Mouse (Mus musculus): ENCODE results near the gene Ddx54. TPM values are rescaled to one million over a fixed set of nuclear protein-coding genes. Genes with fewer than 3 reads are reported as not detected.
A peak's percentile ranks its signal among the peaks of the same experiment; 100 is the strongest.

The Ddx54 gene
- polyA plus RNA-seq, 1 experiment from 2014 or later = 37.8 TPM

GRCm38 (mm10) chr5:120605241-120605661 lies 7.3 kb upstream of the Ddx54 start:
- Histone ChIP-seq H3K27me3 (ENCODE audit: control insufficient read depth, insufficient read depth, low read depth, low read length) (no peaks in the 10 kb centered on the region), H3K36me3 (ENCODE audit: control insufficient read depth, insufficient read depth, low read length) (no peaks in the 10 kb centered on the region), H3K27ac (ENCODE audit: low read length) (no peak overlapping the region), H3K4me2 (ENCODE audit: low read depth, low read length) (peak overlapping the region; percentile 51), H3K4me3 (ENCODE audit: low read length) (peak overlapping the region; percentile 30), H3K9me3 (ENCODE audit: control insufficient read depth, low read length) (no peaks in the 10 kb centered on the region), H3K9ac (ENCODE audit: low read length) (peak overlapping the region; percentile 31), H3K4me1 (replicated peaks; ENCODE audit: control insufficient read depth, insufficient read depth, low read length) (no peaks in the 10 kb centered on the region)
- WGBS = 2% methylated on average over 10 of the region's 10 CpGs
- peak; percentile 44 for ATAC-seq (ENCODE audit: low read depth)

DNA sequence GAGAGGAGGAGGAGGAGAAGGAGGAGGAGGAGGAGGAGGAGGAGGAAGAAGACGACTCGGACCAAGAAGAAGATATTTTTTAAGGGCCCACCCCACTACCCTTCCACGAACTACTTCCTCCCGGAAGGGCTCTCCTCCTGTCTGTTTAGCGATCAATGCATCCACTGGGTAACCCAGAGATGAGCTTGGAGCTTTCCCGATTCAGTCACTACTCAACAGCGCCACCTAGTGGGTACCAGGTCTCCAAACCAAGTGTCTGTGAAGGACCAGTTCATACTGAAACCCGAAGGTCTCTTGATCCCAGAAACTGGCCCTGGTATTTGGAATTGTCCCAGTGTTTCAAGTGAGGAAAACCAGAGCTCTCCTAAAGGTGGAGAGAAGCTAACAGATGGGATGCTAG lies 6.9 kb upstream of the Ddx54 start:
- peak; percentile 79 for ATAC-seq (ENCODE audit: low read depth)
- Histone ChIP-seq H3K4me3 (ENCODE audit: low read length) (peak overlapping the region; percentile 30), H3K9ac (ENCODE audit: low read length) (no peak overlapping the region)

DNA sequence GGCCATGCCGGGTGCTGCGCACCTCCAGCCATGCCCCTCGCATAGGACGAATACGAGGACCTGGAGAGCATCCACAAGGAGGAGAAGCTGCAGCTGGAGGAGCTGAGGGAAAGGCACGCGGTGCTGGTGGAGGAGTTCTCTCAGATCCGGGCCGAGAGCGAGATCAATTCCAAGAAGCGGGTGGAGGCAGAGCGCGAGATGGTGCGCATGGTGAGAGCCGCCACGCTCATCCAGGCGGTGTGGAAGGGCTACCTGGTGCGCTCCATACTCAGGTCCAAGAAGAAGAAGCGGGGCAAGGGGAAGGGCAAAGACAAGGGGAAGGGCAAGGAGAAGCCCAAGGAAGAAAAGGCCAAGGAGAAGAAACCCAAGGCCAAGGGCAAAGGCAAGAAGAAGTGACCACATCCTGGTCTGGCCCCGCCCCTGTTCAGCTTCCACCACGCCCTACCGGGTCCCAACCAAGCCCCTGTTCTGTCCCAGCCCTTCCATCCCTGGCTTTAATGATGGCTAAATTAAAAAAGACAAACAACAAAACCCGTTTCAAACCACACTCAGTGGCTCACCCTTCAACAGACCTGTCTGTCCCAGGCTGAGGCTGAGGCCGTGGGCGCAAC lies 5.8 kb upstream of the Ddx54 start:
- Histone ChIP-seq H3K4me3 (ENCODE audit: low read length) (no peak overlapping the region), H3K27ac (ENCODE audit: low read length) (no peak overlapping the region), H3K4me1 (replicated peaks; ENCODE audit: control insufficient read depth, insufficient read depth, low read length) (peaks cover 8% of the 10 kb centered on the region), H3K27me3 (ENCODE audit: control insufficient read depth, insufficient read depth, low read depth, low read length) (no peaks in the 10 kb centered on the region), H3K9me3 (ENCODE audit: control insufficient read depth, low read length) (no peaks in the 10 kb centered on the region), H3K36me3 (ENCODE audit: control insufficient read depth, insufficient read depth, low read length) (no peaks in the 10 kb centered on the region), H3K9ac (ENCODE audit: low read length) (no peak overlapping the region), H3K4me2 (ENCODE audit: low read depth, low read length) (no peak overlapping the region)
- ATAC-seq (ENCODE audit: low read depth) = no peak
- whole genome bisulfite sequencing = 63% methylated on average over 25 of the region's 25 CpGs

More for the DNA sequence above, 6.9 kb upstream of the Ddx54 start:
- no peaks in the 10 kb centered on the region for H3K4me1 ChIP-seq (replicated peaks; ENCODE audit: control insufficient read depth, insufficient read depth, low read length)
- H3K36me3 ChIP-seq (ENCODE audit: control insufficient read depth, insufficient read depth, low read length) = no peaks in the 10 kb centered on the region
- H3K27me3 ChIP-seq (ENCODE audit: control insufficient read depth, insufficient read depth, low read depth, low read length) = no peaks in the 10 kb centered on the region
- under 1% methylated on average over 7 of the region's 8 CpGs for WGBS
- H3K4me2 ChIP-seq (ENCODE audit: low read depth, low read length) = peak overlapping the region; percentile 51
- no peak overlapping the region for H3K27ac ChIP-seq (ENCODE audit: low read length)
- no peaks in the 10 kb centered on the region for H3K9me3 ChIP-seq (ENCODE audit: control insufficient read depth, low read length)

DNA sequence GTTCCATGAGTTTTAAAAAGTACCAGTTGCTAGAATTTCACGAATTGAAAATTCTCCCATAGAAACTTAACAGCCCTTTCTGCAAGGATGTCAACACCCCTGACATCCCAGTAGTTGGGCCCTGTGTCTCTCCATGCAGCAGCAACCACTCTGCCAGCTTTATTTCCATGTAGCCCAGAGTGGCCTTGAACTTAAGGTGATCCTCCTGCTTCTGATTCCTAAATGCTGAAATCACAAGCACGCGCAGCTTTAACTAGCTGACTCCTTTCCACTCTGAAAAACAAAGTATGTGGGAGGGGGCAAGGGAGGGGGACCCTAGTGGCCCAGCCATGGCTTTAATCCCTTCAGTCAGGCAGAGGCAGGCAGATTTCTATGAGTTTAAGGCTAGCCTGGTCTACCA lies 5.2 kb upstream of the Ddx54 start:
- H3K4me2 ChIP-seq (ENCODE audit: low read depth, low read length) = no peak overlapping the region
- no peaks in the 10 kb centered on the region for H3K27me3 ChIP-seq (ENCODE audit: control insufficient read depth, insufficient read depth, low read depth, low read length)
- WGBS = 73% methylated on average over 3 of the region's 3 CpGs
- no peaks in the 10 kb centered on the region for H3K9me3 ChIP-seq (ENCODE audit: control insufficient read depth, low read length)
- H3K27ac ChIP-seq (ENCODE audit: low read length) = no peak overlapping the region
- H3K36me3 ChIP-seq (ENCODE audit: control insufficient read depth, insufficient read depth, low read length) = no peaks in the 10 kb centered on the region
- no peak for ATAC-seq (ENCODE audit: low read depth)
- peaks cover 11% of the 10 kb centered on the region for H3K4me1 ChIP-seq (replicated peaks; ENCODE audit: control insufficient read depth, insufficient read depth, low read length)
- H3K9ac ChIP-seq (ENCODE audit: low read length) = no peak overlapping the region
- H3K4me3 ChIP-seq (ENCODE audit: low read length) = no peak overlapping the region

DNA sequence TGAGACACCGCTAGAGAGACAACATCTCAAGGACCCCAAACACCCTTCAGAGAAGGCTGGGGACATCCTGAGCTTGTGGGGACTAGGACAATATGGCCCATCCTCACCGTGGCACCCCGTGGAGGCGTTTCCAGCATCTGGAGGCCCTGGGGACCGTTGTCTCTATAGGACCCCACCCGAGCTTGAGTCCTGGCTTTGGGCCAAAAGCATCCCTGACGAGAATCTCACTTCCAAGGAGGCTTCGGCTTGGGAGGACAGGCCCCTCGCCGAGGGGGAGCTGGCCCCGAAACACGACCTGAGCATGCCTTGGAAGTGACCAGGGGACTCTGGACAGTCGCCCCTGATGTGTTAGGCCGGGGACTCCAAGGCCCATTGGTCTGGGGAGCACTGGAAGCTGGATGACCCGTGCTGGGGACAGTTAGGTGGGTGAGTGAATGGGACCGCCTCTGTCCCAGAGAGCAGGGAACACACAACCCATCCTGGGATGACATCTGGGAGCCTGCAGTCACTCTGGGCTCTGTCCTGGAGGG lies 3.2 kb upstream of the Ddx54 start:
- H3K9me3 ChIP-seq (ENCODE audit: control insufficient read depth, low read length) = no peaks in the 10 kb centered on the region
- ATAC-seq (ENCODE audit: low read depth) = no peak
- H3K9ac ChIP-seq (ENCODE audit: low read length) = no peak overlapping the region
- H3K27me3 ChIP-seq (ENCODE audit: control insufficient read depth, insufficient read depth, low read depth, low read length) = no peaks in the 10 kb centered on the region
- WGBS = 78% methylated on average over 16 of the region's 16 CpGs
- H3K4me1 ChIP-seq (replicated peaks; ENCODE audit: control insufficient read depth, insufficient read depth, low read length) = peaks cover 17% of the 10 kb centered on the region
- no peak overlapping the region for H3K4me2 ChIP-seq (ENCODE audit: low read depth, low read length)
- H3K36me3 ChIP-seq (ENCODE audit: control insufficient read depth, insufficient read depth, low read length) = no peaks in the 10 kb centered on the region
- H3K4me3 ChIP-seq (ENCODE audit: low read length) = no peak overlapping the region
- H3K27ac ChIP-seq (ENCODE audit: low read length) = no peak overlapping the region

GRCm38 (mm10) chr5:120610906-120611305 lies 1.6 kb upstream of the Ddx54 start:
- peaks cover 2% of the 10 kb centered on the region; the same call in 1 of the 2 replicates for H3K9me3 ChIP-seq (ENCODE audit: control insufficient read depth, low read length)
- H3K4me1 ChIP-seq (replicated peaks; ENCODE audit: control insufficient read depth, insufficient read depth, low read length) = peaks cover 17% of the 10 kb centered on the region
- H3K4me2 ChIP-seq (ENCODE audit: low read depth, low read length) = peak overlapping the region; percentile 59
- no peak overlapping the region; the same call in 1 of the 2 replicates for H3K4me3 ChIP-seq (ENCODE audit: low read length)
- WGBS = 88% methylated on average over 5 of the region's 5 CpGs
- H3K27ac ChIP-seq (ENCODE audit: low read length) = no peak overlapping the region
- H3K27me3 ChIP-seq (ENCODE audit: control insufficient read depth, insufficient read depth, low read depth, low read length) = no peaks in the 10 kb centered on the region
- no peak overlapping the region for H3K9ac ChIP-seq (ENCODE audit: low read length)
- peaks cover 3% of the 10 kb centered on the region; the same call in 1 of the 2 replicates for H3K36me3 ChIP-seq (ENCODE audit: control insufficient read depth, insufficient read depth, low read length)
- no peak for ATAC-seq (ENCODE audit: low read depth)

- H3K27me3 ChIP-seq (ENCODE audit: control insufficient read depth, insufficient read depth, low read depth, low read length) = no peaks in the 10 kb centered on the region
- 44% methylated on average over 8 of the region's 8 CpGs for WGBS
- ATAC-seq (ENCODE audit: low read depth) = no peak
- H3K9me3 ChIP-seq (ENCODE audit: control insufficient read depth, low read length) = peaks cover 3% of the 10 kb centered on the region; the same call in 1 of the 2 replicates
- H3K4me3 ChIP-seq (ENCODE audit: low read length) = peak overlapping the region; percentile 67
- H3K9ac ChIP-seq (ENCODE audit: low read length) = peak overlapping the region; percentile 71
- H3K27ac ChIP-seq (ENCODE audit: low read length) = no peak overlapping the region
- H3K4me2 ChIP-seq (ENCODE audit: low read depth, low read length) = peak overlapping the region; percentile 59
- peaks cover 8% of the 10 kb centered on the region; the same call in 1 of the 2 replicates for H3K36me3 ChIP-seq (ENCODE audit: control insufficient read depth, insufficient read depth, low read length)
- peaks cover 17% of the 10 kb centered on the region for H3K4me1 ChIP-seq (replicated peaks; ENCODE audit: control insufficient read depth, insufficient read depth, low read length)
Measured at GRCm38 (mm10) chr5:120611416-120611815, 1.1 kb upstream of the Ddx54 start.

GRCm38 (mm10) chr5:120612822-120613604 lies 474 bp downstream of the Ddx54 start:
- Histone ChIP-seq H3K36me3 (ENCODE audit: control insufficient read depth, insufficient read depth, low read length) (peaks cover 14% of the 10 kb centered on the region; the same call in 1 of the 2 replicates), H3K27me3 (ENCODE audit: control insufficient read depth, insufficient read depth, low read depth, low read length) (no peaks in the 10 kb centered on the region), H3K4me2 (ENCODE audit: low read depth, low read length) (peak overlapping the region; percentile 84), H3K4me3 (ENCODE audit: low read length) (peak overlapping the region; percentile 67), H3K9ac (ENCODE audit: low read length) (peak overlapping the region; percentile 72), H3K4me1 (replicated peaks; ENCODE audit: control insufficient read depth, insufficient read depth, low read length) (peaks cover 17% of the 10 kb centered on the region), H3K9me3 (ENCODE audit: control insufficient read depth, low read length) (peaks cover 3% of the 10 kb centered on the region; the same call in 1 of the 2 replicates), H3K27ac (ENCODE audit: low read length) (peak overlapping the region; percentile 85)
- under 1% methylated on average over 69 of the region's 69 CpGs for WGBS
- ATAC-seq (ENCODE audit: low read depth) = peak; percentile 95

- no peak for ATAC-seq (ENCODE audit: low read depth)
- H3K36me3 ChIP-seq (ENCODE audit: control insufficient read depth, insufficient read depth, low read length) = peaks cover 36% of the 10 kb centered on the region
- H3K4me1 ChIP-seq (replicated peaks; ENCODE audit: control insufficient read depth, insufficient read depth, low read length) = peaks cover 16% of the 10 kb centered on the region
- 95% methylated on average over 4 of the region's 4 CpGs for WGBS
- peaks cover 3% of the 10 kb centered on the region; the same call in 1 of the 2 replicates for H3K9me3 ChIP-seq (ENCODE audit: control insufficient read depth, low read length)
- no peaks in the 10 kb centered on the region for H3K27me3 ChIP-seq (ENCODE audit: control insufficient read depth, insufficient read depth, low read depth, low read length)
- no peak overlapping the region for H3K4me3 ChIP-seq (ENCODE audit: low read length)
- H3K9ac ChIP-seq (ENCODE audit: low read length) = no peak overlapping the region
- H3K4me2 ChIP-seq (ENCODE audit: low read depth, low read length) = no peak overlapping the region
- no peak overlapping the region for H3K27ac ChIP-seq (ENCODE audit: low read length)
Measured at GRCm38 (mm10) chr5:120615903-120616302, 3.4 kb downstream of the Ddx54 start.
